Mouse (Mus musculus): ENCODE measurements at regions not wholly inside any gene's neighbourhood (a gene's known extent, or its start where the extent isn't known, plus 50 kb on each side); places are given as distances from the start of the nearest gene placed in this dataset.

- Histone ChIP-seq H3K27ac (replicated peaks in 1 of 2; ENCODE audit: control insufficient read depth in 1 of 2, insufficient read depth in 1 of 2, low read depth in 2 of 2, low read length in 2 of 2) (no peak overlapping the region), H3K9me3 (ENCODE audit: control insufficient read depth, low read length) (no peaks in the 10 kb centered on the region), H3K27me3 (ENCODE audit: control insufficient read depth, insufficient read depth, low read length) (no peaks in the 10 kb centered on the region), H3K36me3 (ENCODE audit: control insufficient read depth, insufficient read depth, low read length) (no peaks in the 10 kb centered on the region), H3K4me2 (ENCODE audit: low read length) (peak overlapping the region; percentile 55), H3K9ac (ENCODE audit: low read length) (no peak overlapping the region), H3K4me3 (ENCODE audit: control insufficient read depth in 1 of 2, insufficient read depth in 1 of 2, low read depth in 1 of 2, low read length in 2 of 2) (0 out of 4 replicates have a peak overlapping the region, but pooled peaks of 1 of the 2 experiments have one; percentile 3), H3K4me1 (ENCODE audit: control insufficient read depth in 2 of 2, insufficient read depth in 2 of 2, low read length in 2 of 2) (peaks cover 5 to 8% of the 10 kb centered on the region in 2 experiments; a peak in 3 of 4 replicates)
- 57% methylated on average over 5 of the region's 5 CpGs for WGBS
- no peak for ATAC-seq (ENCODE audit: insufficient number of reproducible peaks, insufficient read depth, low FRiP score, low read depth)
These were observed 64.4 kb upstream of the Ccn6 start for GRCm38 (mm10) chr10:39228027-39228426.

GRCm38 (mm10) chr10:39227499-39227942 is 63.9 kb upstream of the Ccn6 start:
- Histone ChIP-seq H3K4me1 (ENCODE audit: control insufficient read depth in 2 of 2, insufficient read depth in 2 of 2, low read length in 2 of 2) (peaks cover 5 to 8% of the 10 kb centered on the region in 2 experiments; a peak in 3 of 4 replicates), H3K4me2 (ENCODE audit: low read length) (peak overlapping the region; percentile 55), H3K9ac (ENCODE audit: low read length) (no peak overlapping the region), H3K36me3 (ENCODE audit: control insufficient read depth, insufficient read depth, low read length) (no peaks in the 10 kb centered on the region), H3K27me3 (ENCODE audit: control insufficient read depth, insufficient read depth, low read length) (no peaks in the 10 kb centered on the region), H3K9me3 (ENCODE audit: control insufficient read depth, low read length) (no peaks in the 10 kb centered on the region), H3K4me3 (ENCODE audit: control insufficient read depth in 1 of 2, insufficient read depth in 1 of 2, low read depth in 1 of 2, low read length in 2 of 2) (0 out of 4 replicates have a peak overlapping the region, but pooled peaks of 1 of the 2 experiments have one; percentile 3), H3K27ac (replicated peaks in 1 of 2; ENCODE audit: control insufficient read depth in 1 of 2, insufficient read depth in 1 of 2, low read depth in 2 of 2, low read length in 2 of 2) (no peak overlapping the region)
- WGBS: 20% methylated on average over 13 of the region's 13 CpGs
- ATAC-seq (ENCODE audit: insufficient number of reproducible peaks, insufficient read depth, low FRiP score, low read depth): no peak

- Histone ChIP-seq H3K9ac (ENCODE audit: low read length) (no peak overlapping the region), H3K36me3 (ENCODE audit: control insufficient read depth, insufficient read depth, low read length) (no peaks in the 10 kb centered on the region), H3K4me1 (ENCODE audit: control insufficient read depth in 2 of 2, insufficient read depth in 2 of 2, low read length in 2 of 2) (peaks cover 5 to 8% of the 10 kb centered on the region in 2 experiments; a peak in 3 of 4 replicates), H3K4me2 (ENCODE audit: low read length) (no peak overlapping the region), H3K27me3 (ENCODE audit: control insufficient read depth, insufficient read depth, low read length) (no peaks in the 10 kb centered on the region), H3K27ac (replicated peaks in 1 of 2; ENCODE audit: control insufficient read depth in 1 of 2, insufficient read depth in 1 of 2, low read depth in 2 of 2, low read length in 2 of 2) (no peak overlapping the region), H3K9me3 (ENCODE audit: control insufficient read depth, low read length) (0 out of 2 replicates have a peak, but pooled peaks cover 2% of the 10 kb centered on the region), H3K4me3 (ENCODE audit: control insufficient read depth in 1 of 2, insufficient read depth in 1 of 2, low read depth in 1 of 2, low read length in 2 of 2) (no peak overlapping the region)
- no peak for ATAC-seq (ENCODE audit: insufficient number of reproducible peaks, insufficient read depth, low FRiP score, low read depth)
- WGBS: 56% methylated on average over 2 of the region's 2 CpGs
These were observed 62.9 kb upstream of the Ccn6 start for GRCm38 (mm10) chr10:39226518-39226917.

GRCm38 (mm10) chr10:39224449-39225094 is 61.0 kb upstream of the Ccn6 start:
- no peak for ATAC-seq (ENCODE audit: insufficient number of reproducible peaks, insufficient read depth, low FRiP score, low read depth)
- Histone ChIP-seq H3K4me3 (ENCODE audit: control insufficient read depth in 1 of 2, insufficient read depth in 1 of 2, low read depth in 1 of 2, low read length in 2 of 2) (no peak overlapping the region), H3K4me2 (ENCODE audit: low read length) (no peak overlapping the region), H3K9me3 (ENCODE audit: control insufficient read depth, low read length) (0 out of 2 replicates have a peak, but pooled peaks cover 2% of the 10 kb centered on the region), H3K36me3 (ENCODE audit: control insufficient read depth, insufficient read depth, low read length) (no peaks in the 10 kb centered on the region), H3K27me3 (ENCODE audit: control insufficient read depth, insufficient read depth, low read length) (no peaks in the 10 kb centered on the region), H3K4me1 (ENCODE audit: control insufficient read depth in 2 of 2, insufficient read depth in 2 of 2, low read length in 2 of 2) (peaks cover 5 to 8% of the 10 kb centered on the region in 2 experiments; a peak in 3 of 4 replicates), H3K9ac (ENCODE audit: low read length) (no peak overlapping the region), H3K27ac (replicated peaks in 1 of 2; ENCODE audit: control insufficient read depth in 1 of 2, insufficient read depth in 1 of 2, low read depth in 2 of 2, low read length in 2 of 2) (no peak overlapping the region)
- WGBS: 55% methylated on average over 5 of the region's 5 CpGs

- Histone ChIP-seq H3K9me3 (ENCODE audit: control insufficient read depth, low read length) (peaks cover 6% of the 10 kb centered on the region), H3K4me2 (ENCODE audit: low read length) (no peak overlapping the region), H3K27me3 (ENCODE audit: control insufficient read depth, insufficient read depth, low read length) (no peaks in the 10 kb centered on the region), H3K4me1 (ENCODE audit: control insufficient read depth in 2 of 2, insufficient read depth in 2 of 2, low read length in 2 of 2) (no peaks in the 10 kb centered on the region), H3K27ac (replicated peaks in 1 of 2; ENCODE audit: control insufficient read depth in 1 of 2, insufficient read depth in 1 of 2, low read depth in 2 of 2, low read length in 2 of 2) (no peak overlapping the region), H3K9ac (ENCODE audit: low read length) (no peak overlapping the region), H3K4me3 (ENCODE audit: control insufficient read depth in 1 of 2, insufficient read depth in 1 of 2, low read depth in 1 of 2, low read length in 2 of 2) (no peak overlapping the region), H3K36me3 (ENCODE audit: control insufficient read depth, insufficient read depth, low read length) (no peaks in the 10 kb centered on the region)
- 83% methylated on average over 2 of the region's 2 CpGs for WGBS
- no peak for ATAC-seq (ENCODE audit: insufficient number of reproducible peaks, insufficient read depth, low FRiP score, low read depth)
These were observed 57.4 kb upstream of the Ccn6 start for GRCm38 (mm10) chr10:39221028-39221427.

- Histone ChIP-seq H3K9me3 (ENCODE audit: control insufficient read depth, low read length) (peaks cover 6% of the 10 kb centered on the region), H3K27me3 (ENCODE audit: control insufficient read depth, insufficient read depth, low read length) (no peaks in the 10 kb centered on the region), H3K36me3 (ENCODE audit: control insufficient read depth, insufficient read depth, low read length) (no peaks in the 10 kb centered on the region), H3K27ac (replicated peaks in 1 of 2; ENCODE audit: control insufficient read depth in 1 of 2, insufficient read depth in 1 of 2, low read depth in 2 of 2, low read length in 2 of 2) (no peak overlapping the region), H3K9ac (ENCODE audit: low read length) (no peak overlapping the region), H3K4me3 (ENCODE audit: control insufficient read depth in 1 of 2, insufficient read depth in 1 of 2, low read depth in 1 of 2, low read length in 2 of 2) (no peak overlapping the region), H3K4me2 (ENCODE audit: low read length) (no peak overlapping the region), H3K4me1 (ENCODE audit: control insufficient read depth in 2 of 2, insufficient read depth in 2 of 2, low read length in 2 of 2) (no peaks in the 10 kb centered on the region)
- ATAC-seq (ENCODE audit: insufficient number of reproducible peaks, insufficient read depth, low FRiP score, low read depth): no peak
- WGBS: 87% methylated on average over 2 of the region's 2 CpGs
These were observed 55.8 kb upstream of the Ccn6 start for GRCm38 (mm10) chr10:39219366-39219765.

- WGBS: 65% methylated on average over 5 of the region's 5 CpGs
- ATAC-seq (ENCODE audit: insufficient number of reproducible peaks, insufficient read depth, low FRiP score, low read depth): no peak
These were observed 54.6 kb upstream of the Ccn6 start for GRCm38 (mm10) chr10:39218151-39218550.

More at GRCm38 (mm10) chr10:39218151-39218550, 54.6 kb upstream of the Ccn6 start:
- Histone ChIP-seq H3K36me3 (ENCODE audit: control insufficient read depth, insufficient read depth, low read length) (no peaks in the 10 kb centered on the region), H3K9me3 (ENCODE audit: control insufficient read depth, low read length) (peaks cover 6% of the 10 kb centered on the region), H3K27me3 (ENCODE audit: control insufficient read depth, insufficient read depth, low read length) (no peaks in the 10 kb centered on the region), H3K4me2 (ENCODE audit: low read length) (no peak overlapping the region), H3K27ac (replicated peaks in 1 of 2; ENCODE audit: control insufficient read depth in 1 of 2, insufficient read depth in 1 of 2, low read depth in 2 of 2, low read length in 2 of 2) (no peak overlapping the region), H3K9ac (ENCODE audit: low read length) (no peak overlapping the region), H3K4me1 (ENCODE audit: control insufficient read depth in 2 of 2, insufficient read depth in 2 of 2, low read length in 2 of 2) (no peaks in the 10 kb centered on the region), H3K4me3 (ENCODE audit: control insufficient read depth in 1 of 2, insufficient read depth in 1 of 2, low read depth in 1 of 2, low read length in 2 of 2) (no peak overlapping the region)
